Mouse (Mus musculus) liver, adult 2 months (tissue): ENCODE results near the gene Olfr523.

Source experiments
- CTCF ChIP-seq: fragments of 200-500 bp; IDR thresholded peaks from 2 replicates; pipeline ENCODE4 v1.5.1; 2011; ENCODE audit warnings: low read depth, low read length, control low read depth
- POLR2A ChIP-seq: fragments of 200-500 bp; IDR thresholded peaks from 2 replicates; pipeline ENCODE4 v1.6.1; 2011; ENCODE audit warnings: low read length, control low read depth; ENCODE audit not compliant: insufficient read depth; ENCODE audit errors: extremely low read depth

- TF ChIP-seq CTCF (no peak), POLR2A (no peak)
These were observed 19.2 kb upstream of the Olfr523 start for GRCm38 (mm10) chr7:140153829-140154217.
